Mouse (Mus musculus) left cerebral cortex, postnatal 14 days (tissue): Measurements from ENCODE around the gene Hopx. TPM values are rescaled to one million over a fixed set of nuclear protein-coding genes. Genes with fewer than 3 reads are reported as not detected.

ENCODE experiments used
- DNase-seq, 2 experiments: peaks; one replicate each; pipeline ENCODE4 v3.0.0; 2021 to 2022; ENCODE audit warnings: low spot score in 2 of 2, mixed read lengths in 1 of 2
- intact Hi-C: fragments of 180-260 bp; cut with DNase I; formaldehyde crosslinking; loops from one replicate; pipeline ENCODE4 v1.15.1; 2025
- total RNA-seq, 2 experiments: library from RNA; stranded (reverse); gene quantifications; 2 replicates each; pipeline ENCODE4 v1.2.3; 2021

Gene Hopx
- total RNA-seq, 2 experiments from 2014 or later = 21.4 to 26.3 TPM

GRCm38 (mm10) chr5:77085753-77086450 is 29.0 kb downstream of the Hopx start:
- no peak for DNase-seq

GRCm38 (mm10) chr5:77084418-77084817 is 30.5 kb downstream of the Hopx start:
- intact Hi-C loops = no loop called here
- DNase-seq = no peak

More at GRCm38 (mm10) chr5:77085753-77086450, 29.0 kb downstream of the Hopx start:
- intact Hi-C loops = no loop called here

GRCm38 (mm10) chr5:77082735-77083134 is 32.2 kb downstream of the Hopx start:
- intact Hi-C loops = no loop called here
- peak; percentile 16 to 45 for DNase-seq

GRCm38 (mm10) chr5:77080761-77081160 is 34.2 kb downstream of the Hopx start:
- DNase-seq = no peak
- intact Hi-C loops = no loop called here

- no peak for DNase-seq
- intact Hi-C loops = no loop called here
Measured at GRCm38 (mm10) chr5:77075951-77076350, 39.0 kb downstream of the Hopx start.

- intact Hi-C loops = no loop called here
- peak; percentile 58 to 64 for DNase-seq
Measured at GRCm38 (mm10) chr5:77074914-77075313, 40.0 kb downstream of the Hopx start.

GRCm38 (mm10) chr5:77073794-77074193 is 41.1 kb downstream of the Hopx start:
- DNase-seq = no peak
- intact Hi-C loops = no loop called here

GRCm38 (mm10) chr5:77071626-77072025 is 43.3 kb downstream of the Hopx start:
- intact Hi-C loops = no loop called here
- no peak for DNase-seq

- intact Hi-C loops = no loop called here
Measured at GRCm38 (mm10) chr5:77070987-77071386, 43.9 kb downstream of the Hopx start.

GRCm38 (mm10) chr5:77067321-77067720 is 47.6 kb downstream of the Hopx start:
- intact Hi-C loops = no loop called here
- DNase-seq = no peak

More at GRCm38 (mm10) chr5:77070987-77071386, 43.9 kb downstream of the Hopx start:
- DNase-seq = no peak

GRCm38 (mm10) chr5:77061372-77062038 is 53.4 kb downstream of the Hopx start:
- DNase-seq = peak; percentile 75 to 76
- intact Hi-C loops = loop anchor here (5.0 kb wide), 1 partner anchor 54 kb away; no protein-coding TSS in a partner anchor

- intact Hi-C loops = loop anchor here (5.0 kb wide), 1 partner anchor 53 kb away; no protein-coding TSS in a partner anchor
- DNase-seq = no peak
Measured at GRCm38 (mm10) chr5:77060363-77060762, 54.6 kb downstream of the Hopx start.

GRCm38 (mm10) chr5:77056881-77057440 is 58.0 kb downstream of the Hopx start:
- intact Hi-C loops = no loop called here
- DNase-seq = peak; percentile 17 to 32

- intact Hi-C loops = no loop called here
- DNase-seq = no peak
Measured at GRCm38 (mm10) chr5:77052616-77053015, 62.3 kb downstream of the Hopx start.

- intact Hi-C loops = no loop called here
- DNase-seq = no peak
Measured at GRCm38 (mm10) chr5:77044362-77044761, 70.6 kb downstream of the Hopx start.

- no peak for DNase-seq
- intact Hi-C loops = no loop called here
Measured at GRCm38 (mm10) chr5:77039391-77039790, 75.5 kb downstream of the Hopx start.

GRCm38 (mm10) chr5:77038451-77038850 is 76.5 kb downstream of the Hopx start:
- DNase-seq = no peak
- intact Hi-C loops = no loop called here
